Mouse (Mus musculus) embryonic facial prominence, embryonic 15.5 days (tissue): ENCODE measurements around the gene Kcnh1. TPM values are rescaled to one million over a fixed set of nuclear protein-coding genes. Genes with fewer than 3 reads are reported as not detected.

ENCODE experiments used
- polyA plus RNA-seq: library from polyadenylated mRNA; unstranded; fragments of >200 nt; fragmentation: Nextera tagmentation; extraction: Ambion mirVana; gene quantifications from 2 replicates; pipeline ENCODE4 v1.2.1, GENCODE M21; 2015

Kcnh1 gene
- polyA plus RNA-seq, 1 experiment from 2014 or later = 1.7 TPM

Other genes with a start within 250 kb of the Kcnh1 start
- gene Rd3, start 213.4 kb upstream of the Kcnh1 start, polyA plus RNA-seq = 8.7 and 10.1 TPM in 2 replicates
- gene Traf5, start 98.2 kb upstream of the Kcnh1 start, polyA plus RNA-seq = 24.9 and 26.9 TPM in 2 replicates
- gene Rcor3, start 52.7 kb upstream of the Kcnh1 start, polyA plus RNA-seq = 31.1 and 32.5 TPM in 2 replicates